Mouse (Mus musculus) kidney, postnatal 0 days (tissue): ENCODE measurements around the gene Ccr6. TPM values are rescaled to one million over a fixed set of nuclear protein-coding genes. Genes with fewer than 3 reads are reported as not detected.
"Not testable (repeated sequence)": the region's sequence is repeated elsewhere in the genome, so short reads cannot be mapped to it uniquely, and the experiment has no call there.

Experiments
- ATAC-seq: fragments of 200-750 bp; cut with Nextera tagmentation; replicated peaks from 2 replicates; pipeline ENCODE4 v1.8.0; 2017; ENCODE audit warnings: low read depth, moderate number of reproducible peaks, moderate TSS enrichment, moderate library complexity; ENCODE audit not compliant: low FRiP score
- DNase-seq: peaks from one replicate; pipeline ENCODE4 v3.0.0-alpha.2; 2016; ENCODE audit warnings: low spot score
- H3K27ac ChIP-seq: fragments of 300-500 bp; sonication (generic); 2 replicates; pipeline ENCODE4 v1.5.1; 2014; ENCODE audit warnings: mild to moderate bottlenecking
- H3K27me3 ChIP-seq: fragments of 300-500 bp; sonication (generic); 2 replicates; pipeline ENCODE4 v1.6.1; 2014; ENCODE audit warnings: low read length, mixed read lengths; ENCODE audit not compliant: insufficient read depth
- H3K36me3 ChIP-seq: fragments of 300-500 bp; sonication (generic); 2 replicates; pipeline ENCODE4 v1.6.1; 2014; ENCODE audit warnings: low read length, mixed read lengths; ENCODE audit not compliant: insufficient read depth
- H3K4me1 ChIP-seq: fragments of 300-500 bp; sonication (generic); replicated peaks from 2 replicates; pipeline ENCODE4 v1.6.1; 2014; ENCODE audit warnings: antibody characterized with exemption, low read length, mixed read lengths; ENCODE audit not compliant: insufficient read depth
- H3K4me2 ChIP-seq: fragments of 300-500 bp; sonication (generic); 2 replicates; pipeline ENCODE4 v1.6.1; 2014; ENCODE audit warnings: mild to moderate bottlenecking, low read length, moderate library complexity, mixed read lengths
- H3K4me3 ChIP-seq: fragments of 300-500 bp; sonication (generic); replicated peaks from 2 replicates; pipeline ENCODE4 v1.5.1; 2014; ENCODE audit warnings: low read depth, low read length
- H3K9ac ChIP-seq: fragments of 300-500 bp; sonication (generic); 2 replicates; pipeline ENCODE4 v1.6.1; 2014; ENCODE audit warnings: low read depth, low read length
- H3K9me3 ChIP-seq: fragments of 300-500 bp; sonication (generic); replicated peaks from 2 replicates; pipeline ENCODE4 v1.6.1; 2016; ENCODE audit warnings: low read length, inconsistent platforms, mixed read lengths
- CTCF ChIP-seq: IDR thresholded peaks from 2 replicates; pipeline ENCODE4 v1.5.1; 2016; ENCODE audit warnings: antibody characterized with exemption, low read depth, mild to moderate bottlenecking, moderate library complexity
- WGBS: fragments of 180-500 bp; shearing (Covaris S2); extraction: QIAGEN DNeasy Blood & Tissue Kit; methylation state at CpG from one replicate; pipeline ENCODE4 v1.1.7; 2014; 5-methylcytosine and 5-hydroxymethylcytosine counted together
- polyA plus RNA-seq: library from polyadenylated mRNA; unstranded; fragments of >200 nt; fragmentation: Nextera tagmentation; extraction: Ambion mirVana; gene quantifications from 2 replicates; pipeline ENCODE4 v1.2.1, GENCODE M21; 2015

The Ccr6 gene
- polyA plus RNA-seq, 1 experiment from 2014 or later: not detected

GRCm38 (mm10) chr17:8203487-8203886 is 32.4 kb upstream of the Ccr6 start:
- 67% methylated on average over 1 of the region's 1 CpGs for WGBS
- ATAC-seq (no peak), DNase-seq (no peak)
- no peak overlapping the region for H3K9ac ChIP-seq
- H3K4me3 ChIP-seq: no peak overlapping the region
- no peak overlapping the region for H3K27ac ChIP-seq
- no peaks in the 10 kb centered on the region for H3K36me3 ChIP-seq
- H3K27me3 ChIP-seq: no peaks in the 10 kb centered on the region
- no peak overlapping the region for H3K4me2 ChIP-seq
- no peaks in the 10 kb centered on the region for H3K4me1 ChIP-seq
- TF ChIP-seq CTCF: no peak
- no peaks in the 10 kb centered on the region for H3K9me3 ChIP-seq

GRCm38 (mm10) chr17:8205221-8205631 is 30.6 kb upstream of the Ccr6 start:
- H3K4me1 ChIP-seq, H3K9me3 ChIP-seq, H3K27me3 ChIP-seq, ATAC-seq, H3K4me3 ChIP-seq, DNase-seq, H3K4me2 ChIP-seq, H3K27ac ChIP-seq, H3K9ac ChIP-seq, H3K36me3 ChIP-seq: not testable (repeated sequence)
- WGBS: 43% methylated on average over 1 of the region's 1 CpGs

- Histone ChIP-seq H3K9me3 (no peaks in the 10 kb centered on the region), H3K4me1 (no peaks in the 10 kb centered on the region), H3K36me3 (no peaks in the 10 kb centered on the region), H3K4me3 (no peak overlapping the region), H3K27ac (no peak overlapping the region), H3K27me3 (no peaks in the 10 kb centered on the region), H3K4me2 (no peak overlapping the region), H3K9ac (no peak overlapping the region)
- TF ChIP-seq CTCF: no peak
- WGBS: 88% methylated on average over 5 of the region's 5 CpGs
- ATAC-seq: no peak
- DNase-seq: no peak
These were observed 29.2 kb upstream of the Ccr6 start for GRCm38 (mm10) chr17:8206691-8207090.

- Histone ChIP-seq H3K27ac (no peak overlapping the region), H3K36me3 (no peaks in the 10 kb centered on the region), H3K9ac (no peak overlapping the region), H3K9me3 (no peaks in the 10 kb centered on the region), H3K27me3 (no peaks in the 10 kb centered on the region), H3K4me3 (no peak overlapping the region), H3K4me1 (no peaks in the 10 kb centered on the region), H3K4me2 (no peak overlapping the region)
- ATAC-seq (no peak), DNase-seq (no peak)
- 88% methylated on average over 2 of the region's 2 CpGs for WGBS
- no peak for TF ChIP-seq CTCF
These were observed 26.1 kb upstream of the Ccr6 start for GRCm38 (mm10) chr17:8209696-8210095.

GRCm38 (mm10) chr17:8210170-8210569 is 25.7 kb upstream of the Ccr6 start:
- no peak for DNase-seq
- no peak overlapping the region for H3K4me2 ChIP-seq

GRCm38 (mm10) chr17:8210675-8211074 is 25.2 kb upstream of the Ccr6 start:
- no peak overlapping the region for H3K4me2 ChIP-seq
- no peak for TF ChIP-seq CTCF
- no peak for ATAC-seq
- no peaks in the 10 kb centered on the region for H3K27me3 ChIP-seq
- H3K4me3 ChIP-seq: no peak overlapping the region
- DNase-seq: no peak
- no peaks in the 10 kb centered on the region for H3K36me3 ChIP-seq
- H3K9me3 ChIP-seq: no peaks in the 10 kb centered on the region
- no peaks in the 10 kb centered on the region for H3K4me1 ChIP-seq
- H3K27ac ChIP-seq: no peak overlapping the region
- 74% methylated on average over 10 of the region's 10 CpGs for WGBS
- H3K9ac ChIP-seq: no peak overlapping the region

More at GRCm38 (mm10) chr17:8210170-8210569, 25.7 kb upstream of the Ccr6 start:
- ATAC-seq: no peak
- H3K4me3 ChIP-seq: no peak overlapping the region
- H3K36me3 ChIP-seq: no peaks in the 10 kb centered on the region
- no peak overlapping the region for H3K27ac ChIP-seq
- no peak for TF ChIP-seq CTCF
- H3K9me3 ChIP-seq: no peaks in the 10 kb centered on the region
- no peaks in the 10 kb centered on the region for H3K27me3 ChIP-seq
- no peaks in the 10 kb centered on the region for H3K4me1 ChIP-seq
- H3K9ac ChIP-seq: no peak overlapping the region
- 66% methylated on average over 3 of the region's 3 CpGs for WGBS

GRCm38 (mm10) chr17:8211399-8211798 is 24.4 kb upstream of the Ccr6 start:
- no peaks in the 10 kb centered on the region for H3K27me3 ChIP-seq
- no peaks in the 10 kb centered on the region for H3K9me3 ChIP-seq
- ATAC-seq (no peak), DNase-seq (no peak)
- no peak for TF ChIP-seq CTCF
- H3K4me3 ChIP-seq: no peak overlapping the region
- H3K4me1 ChIP-seq: no peaks in the 10 kb centered on the region
- H3K9ac ChIP-seq: no peak overlapping the region
- WGBS: 81% methylated on average over 6 of the region's 6 CpGs
- no peaks in the 10 kb centered on the region for H3K36me3 ChIP-seq
- H3K4me2 ChIP-seq: no peak overlapping the region
- no peak overlapping the region for H3K27ac ChIP-seq
